Mouse (Mus musculus): ENCODE results near the gene Ttll13. TPM values are rescaled to one million over a fixed set of nuclear protein-coding genes. Genes with fewer than 3 reads are reported as not detected.

Gene Ttll13
- polyA plus RNA-seq, 1 experiment from 2014 or later: 0.52 TPM

GRCm38 (mm10) chr7:80296462-80296861 is 50.3 kb downstream of the Ttll13 start:
- Histone ChIP-seq H3K9me3 (ENCODE audit: control insufficient read depth, low read length) (no peaks in the 10 kb centered on the region), H3K4me3 (ENCODE audit: low read depth, low read length) (peak overlapping the region; percentile 98; the same call in 1 of the 2 replicates), H3K27me3 (replicated peaks; ENCODE audit: control insufficient read depth, insufficient read depth, low read length) (no peaks in the 10 kb centered on the region), H3K4me1 (replicated peaks; ENCODE audit: control insufficient read depth, insufficient read depth, low read length) (peaks cover 18% of the 10 kb centered on the region), H3K27ac (ENCODE audit: low read depth, low read length) (no peak overlapping the region), H3K36me3 (ENCODE audit: control insufficient read depth, insufficient read depth, low read length) (peaks cover 15% of the 10 kb centered on the region), H3K9ac (ENCODE audit: low read depth, low read length) (no peak overlapping the region), H3K4me2 (peak overlapping the region; percentile 87)
- no peak for DNase-seq (ENCODE audit: low spot score)
- WGBS: 88% methylated on average over 6 of the region's 6 CpGs
- ATAC-seq (replicated peaks; ENCODE audit: low FRiP score): no peak

- Histone ChIP-seq H3K27ac (ENCODE audit: low read depth, low read length) (no peak overlapping the region), H3K4me1 (replicated peaks; ENCODE audit: control insufficient read depth, insufficient read depth, low read length) (peaks cover 18% of the 10 kb centered on the region), H3K27me3 (replicated peaks; ENCODE audit: control insufficient read depth, insufficient read depth, low read length) (no peaks in the 10 kb centered on the region), H3K9ac (ENCODE audit: low read depth, low read length) (no peak overlapping the region; the same call in 1 of the 2 replicates), H3K4me3 (ENCODE audit: low read depth, low read length) (peak overlapping the region; percentile 1; the same call in 1 of the 2 replicates), H3K36me3 (ENCODE audit: control insufficient read depth, insufficient read depth, low read length) (peaks cover 20% of the 10 kb centered on the region), H3K4me2 (peak overlapping the region; percentile 87; the same call in 1 of the 2 replicates), H3K9me3 (ENCODE audit: control insufficient read depth, low read length) (no peaks in the 10 kb centered on the region)
- WGBS: 86% methylated on average over 3 of the region's 3 CpGs
- ATAC-seq (replicated peaks; ENCODE audit: low FRiP score): no peak
- DNase-seq (ENCODE audit: low spot score): no peak
Measured at GRCm38 (mm10) chr7:80297041-80297440, 50.9 kb downstream of the Ttll13 start.

GRCm38 (mm10) chr7:80298754-80299153 is 52.6 kb downstream of the Ttll13 start:
- H3K27me3 ChIP-seq (replicated peaks; ENCODE audit: control insufficient read depth, insufficient read depth, low read length): no peaks in the 10 kb centered on the region
- no peak overlapping the region for H3K27ac ChIP-seq (ENCODE audit: low read depth, low read length)
- DNase-seq (ENCODE audit: low spot score) (no peak), ATAC-seq (replicated peaks; ENCODE audit: low FRiP score) (no peak)
- peaks cover 18% of the 10 kb centered on the region for H3K4me1 ChIP-seq (replicated peaks; ENCODE audit: control insufficient read depth, insufficient read depth, low read length)
- 89% methylated on average over 4 of the region's 4 CpGs for WGBS
- no peak overlapping the region for H3K4me2 ChIP-seq
- no peak overlapping the region for H3K4me3 ChIP-seq (ENCODE audit: low read depth, low read length)
- no peak overlapping the region for H3K9ac ChIP-seq (ENCODE audit: low read depth, low read length)
- no peaks in the 10 kb centered on the region for H3K9me3 ChIP-seq (ENCODE audit: control insufficient read depth, low read length)
- H3K36me3 ChIP-seq (ENCODE audit: control insufficient read depth, insufficient read depth, low read length): peaks cover 29% of the 10 kb centered on the region

GRCm38 (mm10) chr7:80299568-80299967 is 53.4 kb downstream of the Ttll13 start:
- ATAC-seq (replicated peaks; ENCODE audit: low FRiP score) (no peak), DNase-seq (ENCODE audit: low spot score) (no peak)
- H3K4me2 ChIP-seq: no peak overlapping the region
- H3K9ac ChIP-seq (ENCODE audit: low read depth, low read length): no peak overlapping the region
- H3K27ac ChIP-seq (ENCODE audit: low read depth, low read length): no peak overlapping the region
- no peaks in the 10 kb centered on the region for H3K27me3 ChIP-seq (replicated peaks; ENCODE audit: control insufficient read depth, insufficient read depth, low read length)
- peaks cover 36% of the 10 kb centered on the region for H3K36me3 ChIP-seq (ENCODE audit: control insufficient read depth, insufficient read depth, low read length)
- H3K9me3 ChIP-seq (ENCODE audit: control insufficient read depth, low read length): no peaks in the 10 kb centered on the region
- H3K4me3 ChIP-seq (ENCODE audit: low read depth, low read length): no peak overlapping the region
- 91% methylated on average over 3 of the region's 3 CpGs for WGBS
- H3K4me1 ChIP-seq (replicated peaks; ENCODE audit: control insufficient read depth, insufficient read depth, low read length): peaks cover 18% of the 10 kb centered on the region

- no peaks in the 10 kb centered on the region for H3K9me3 ChIP-seq (ENCODE audit: control insufficient read depth, low read length)
- H3K27ac ChIP-seq (ENCODE audit: low read depth, low read length): no peak overlapping the region
- H3K4me3 ChIP-seq (ENCODE audit: low read depth, low read length): no peak overlapping the region
- H3K27me3 ChIP-seq (replicated peaks; ENCODE audit: control insufficient read depth, insufficient read depth, low read length): no peaks in the 10 kb centered on the region
- peaks cover 53% of the 10 kb centered on the region for H3K36me3 ChIP-seq (ENCODE audit: control insufficient read depth, insufficient read depth, low read length)
- H3K4me2 ChIP-seq: no peak overlapping the region
- ATAC-seq (replicated peaks; ENCODE audit: low FRiP score) (no peak), DNase-seq (ENCODE audit: low spot score) (no peak)
- peaks cover 8% of the 10 kb centered on the region for H3K4me1 ChIP-seq (replicated peaks; ENCODE audit: control insufficient read depth, insufficient read depth, low read length)
- 92% methylated on average over 2 of the region's 2 CpGs for WGBS
- no peak overlapping the region for H3K9ac ChIP-seq (ENCODE audit: low read depth, low read length)
Measured at GRCm38 (mm10) chr7:80301522-80301921, 55.3 kb downstream of the Ttll13 start.

- Histone ChIP-seq H3K9me3 (ENCODE audit: control insufficient read depth, low read length) (no peaks in the 10 kb centered on the region), H3K4me1 (replicated peaks; ENCODE audit: control insufficient read depth, insufficient read depth, low read length) (no peaks in the 10 kb centered on the region), H3K36me3 (ENCODE audit: control insufficient read depth, insufficient read depth, low read length) (peaks cover 78% of the 10 kb centered on the region), H3K4me3 (ENCODE audit: low read depth, low read length) (no peak overlapping the region), H3K27ac (ENCODE audit: low read depth, low read length) (no peak overlapping the region), H3K27me3 (replicated peaks; ENCODE audit: control insufficient read depth, insufficient read depth, low read length) (no peaks in the 10 kb centered on the region), H3K9ac (ENCODE audit: low read depth, low read length) (no peak overlapping the region), H3K4me2 (no peak overlapping the region)
- 84% methylated on average over 3 of the region's 3 CpGs for WGBS
- ATAC-seq (replicated peaks; ENCODE audit: low FRiP score) (no peak), DNase-seq (ENCODE audit: low spot score) (no peak)
Measured at GRCm38 (mm10) chr7:80307766-80308165, 61.6 kb downstream of the Ttll13 start.

Other genes starting within 250 kb of the Ttll13 start
- 10.8 and 11.8 TPM in 2 replicates for gene Zfp710, start 221.6 kb upstream of the Ttll13 start, polyA plus RNA-seq (2014; fragmentation: Nextera tagmentation; extraction: Ambion mirVana)
- gene Idh2, start 131.0 kb upstream of the Ttll13 start, polyA plus RNA-seq (2014; fragmentation: Nextera tagmentation; extraction: Ambion mirVana): 259 and 268 TPM in 2 replicates
- gene Sema4b, start 59.5 kb upstream of the Ttll13 start, polyA plus RNA-seq (2014; fragmentation: Nextera tagmentation; extraction: Ambion mirVana): 11.7 and 12.9 TPM in 2 replicates
- gene Cib1, start 13.6 kb upstream of the Ttll13 start, polyA plus RNA-seq (2014; fragmentation: Nextera tagmentation; extraction: Ambion mirVana): 113 and 114 TPM in 2 replicates
- gene Gdpgp1, start 13.5 kb upstream of the Ttll13 start, polyA plus RNA-seq (2014; fragmentation: Nextera tagmentation; extraction: Ambion mirVana): 6.5 and 7.4 TPM in 2 replicates
- gene Ngrn, start 14.8 kb downstream of the Ttll13 start, polyA plus RNA-seq (2014; fragmentation: Nextera tagmentation; extraction: Ambion mirVana): 55.1 and 58.4 TPM in 2 replicates
- 20.8 and 24.4 TPM in 2 replicates for gene Vps33b, start 23.3 kb downstream of the Ttll13 start, polyA plus RNA-seq (2014; fragmentation: Nextera tagmentation; extraction: Ambion mirVana)
- 148 and 178 TPM in 2 replicates for gene Prc1, start 48.1 kb downstream of the Ttll13 start, polyA plus RNA-seq (2014; fragmentation: Nextera tagmentation; extraction: Ambion mirVana)
- 10.7 and 11.4 TPM in 2 replicates for gene Rccd1, start 78.1 kb downstream of the Ttll13 start, polyA plus RNA-seq (2014; fragmentation: Nextera tagmentation; extraction: Ambion mirVana)
- gene Unc45a, start 94.6 kb downstream of the Ttll13 start, polyA plus RNA-seq (2014; fragmentation: Nextera tagmentation; extraction: Ambion mirVana): 23.7 and 24.0 TPM in 2 replicates
- 9.7 and 10.5 TPM in 2 replicates for gene Hddc3, start 96.7 kb downstream of the Ttll13 start, polyA plus RNA-seq (2014; fragmentation: Nextera tagmentation; extraction: Ambion mirVana)
- gene Man2a2, start 125.0 kb downstream of the Ttll13 start, polyA plus RNA-seq (2014; fragmentation: Nextera tagmentation; extraction: Ambion mirVana): 9.4 and 12.4 TPM in 2 replicates
- gene Fes, start 141.6 kb downstream of the Ttll13 start, polyA plus RNA-seq (2014; fragmentation: Nextera tagmentation; extraction: Ambion mirVana): 15.2 and 16.4 TPM in 2 replicates
- gene Furin, start 159.1 kb downstream of the Ttll13 start, polyA plus RNA-seq (2014; fragmentation: Nextera tagmentation; extraction: Ambion mirVana): 8.3 and 10.4 TPM in 2 replicates

Measured in liver, embryonic 11.5 days (tissue).